Mouse (Mus musculus) ES-E14 (cell line): ENCODE measurements around the gene Dexi. TPM values are rescaled to one million over a fixed set of nuclear protein-coding genes. Genes with fewer than 3 reads are reported as not detected.

Source experiments
- DNase-seq: peaks from one replicate; pipeline ENCODE4 v3.0.0-alpha.2; 2013; ENCODE audit warnings: low read depth, low spot score
- H3K27ac ChIP-seq: 2 replicates; pipeline ENCODE4 v1.5.1; 2012; ENCODE audit warnings: low read depth, mild to moderate bottlenecking, low read length, moderate library complexity, mixed read lengths; ENCODE audit not compliant: poor library complexity, insufficient read depth, severe bottlenecking
- H3K36me3 ChIP-seq: 2 replicates; pipeline ENCODE4 v1.6.1; 2012; ENCODE audit warnings: mild to moderate bottlenecking, low read length, moderate library complexity, mixed read lengths; ENCODE audit not compliant: control insufficient read depth, poor library complexity, insufficient read depth, severe bottlenecking
- H3K4me1 ChIP-seq, 2 experiments: fragments of 150-350 bp in 1 of 2; sonication (generic) in 1 of 2; 2 replicates each; pipeline ENCODE4 v1.6.1; 2012; ENCODE audit warnings: low read length in 2 of 2, mild to moderate bottlenecking in 1 of 2, mixed read lengths in 1 of 2; ENCODE audit not compliant: control insufficient read depth in 2 of 2, insufficient read depth in 2 of 2, poor library complexity in 1 of 2
- H3K4me3 ChIP-seq, 2 experiments: fragments of 150-350 bp in 1 of 2; sonication (generic) in 1 of 2; 2 replicates each; pipeline ENCODE4 v1.5.1; 2012; ENCODE audit warnings: low read length in 2 of 2, low read depth in 1 of 2, mild to moderate bottlenecking in 1 of 2, mixed read lengths in 1 of 2; ENCODE audit not compliant: insufficient read depth in 1 of 2, poor library complexity in 1 of 2, severe bottlenecking in 1 of 2
- H3K9ac ChIP-seq: 2 replicates; pipeline ENCODE4 v1.6.1; 2012; ENCODE audit warnings: low read depth, mild to moderate bottlenecking, low read length, mixed read lengths; ENCODE audit not compliant: poor library complexity, insufficient read depth, severe bottlenecking
- H3K9me3 ChIP-seq: fragments of 150-350 bp; sonication (generic); 2 replicates; pipeline ENCODE4 v1.6.1; 2012; ENCODE audit warnings: low read depth, mild to moderate bottlenecking, low read length; ENCODE audit not compliant: control insufficient read depth, insufficient read depth
- CHD2 ChIP-seq: IDR thresholded peaks from 2 replicates; pipeline ENCODE4 v1.6.1; 2014; ENCODE audit warnings: mild to moderate bottlenecking, low read depth, low read length, inconsistent platforms
- HCFC1 ChIP-seq: IDR thresholded peaks from 2 replicates; pipeline ENCODE4 v1.6.1; 2012; ENCODE audit warnings: low read length, inconsistent platforms, borderline replicate concordance; ENCODE audit not compliant: insufficient read depth
- MAFK ChIP-seq: IDR thresholded peaks from 2 replicates; pipeline ENCODE4 v1.6.1; 2014; ENCODE audit warnings: mild to moderate bottlenecking, low read depth, low read length, inconsistent platforms; ENCODE audit not compliant: insufficient read depth
- ZC3H11A ChIP-seq: IDR thresholded peaks from 2 replicates; pipeline ENCODE4 v1.6.1; 2012; ENCODE audit warnings: low read depth, mild to moderate bottlenecking, inconsistent platforms, low read length, borderline replicate concordance
- ZNF384 ChIP-seq: IDR thresholded peaks from 2 replicates; pipeline ENCODE4 v1.6.1; 2012; ENCODE audit warnings: low read depth, low read length, inconsistent platforms
- in situ Hi-C, 2 experiments: fragments of 600-800 bp; cut with MboI; formaldehyde crosslinking; loops; one replicate each; pipeline ENCODE4 v1.15.1; 2025; ENCODE audit warnings: low sequenced_read_pairs in 2 of 2, inconsistent platforms in 1 of 2; ENCODE audit not compliant: unreplicated experiment in 2 of 2
- total RNA-seq: library from RNA; depleted of rRNA; stranded (reverse); fragments of 300-350 nt; gene quantifications from 2 replicates; pipeline ENCODE4 v1.2.3, GENCODE M21; 2012

Dexi gene
- total RNA-seq, 1 experiment, result 5.8 TPM

DNA sequence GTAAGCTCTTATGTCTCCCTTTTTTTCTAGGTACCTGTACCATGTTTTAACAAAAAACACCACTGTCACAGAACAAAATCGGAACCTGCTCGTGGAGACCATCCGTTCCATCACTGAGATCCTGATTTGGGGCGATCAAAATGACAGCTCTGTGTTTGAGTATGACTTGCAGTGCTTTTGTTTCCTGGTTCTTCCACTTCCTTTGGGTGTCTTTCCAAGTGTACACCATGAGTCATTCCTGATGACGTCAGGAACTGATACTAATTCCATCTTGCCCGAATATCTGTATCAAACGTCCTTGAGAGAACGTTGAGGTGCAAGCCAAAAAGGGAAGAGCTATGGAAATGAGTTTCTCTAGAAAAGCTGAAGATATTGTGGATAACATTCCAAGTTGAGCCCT, 17.1 kb upstream of the Dexi start:
- Histone ChIP-seq H3K9ac (no peak overlapping the region), H3K4me1 (no peaks in the 10 kb centered on the region), H3K36me3 (peaks cover 2% of the 10 kb centered on the region; the same call in 1 of the 2 replicates), H3K9me3 (no peaks in the 10 kb centered on the region), H3K27ac (no peak overlapping the region), H3K4me3 (no peak overlapping the region)
- in situ Hi-C loops, result loop anchor here in 1 of 2 experiments (25.0 kb wide), 1 partner anchor 302 kb away; no protein-coding TSS in a partner anchor
- no peak for DNase-seq
- TF ChIP-seq HCFC1 (no peak), CHD2 (no peak), ZC3H11A (no peak), MAFK (no peak), ZNF384 (no peak)

DNA sequence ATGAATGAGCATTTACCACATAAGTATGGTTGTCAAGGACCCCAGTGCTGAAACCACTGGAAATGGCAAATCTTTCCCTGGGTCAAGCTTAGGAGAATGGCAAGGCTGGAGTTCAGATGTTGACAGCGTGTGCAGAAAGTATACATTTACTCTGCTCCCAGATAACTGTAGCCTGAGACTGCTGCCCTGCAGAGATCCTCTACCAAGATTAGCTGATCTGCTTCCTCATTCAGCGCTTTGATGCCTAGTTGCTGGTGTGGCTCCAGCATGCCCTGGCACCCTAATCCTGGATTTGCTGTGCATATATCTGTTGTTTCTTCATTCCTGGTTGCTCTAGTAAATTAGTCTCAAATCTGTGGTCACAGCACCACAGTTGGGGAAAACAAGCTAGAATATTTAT, 11.0 kb upstream of the Dexi start:
- Histone ChIP-seq H3K9me3 (no peaks in the 10 kb centered on the region), H3K36me3 (no peaks in the 10 kb centered on the region; the same call in 1 of the 2 replicates), H3K4me3 (no peak overlapping the region), H3K9ac (no peak overlapping the region), H3K27ac (no peak overlapping the region), H3K4me1 (no peaks in the 10 kb centered on the region; a peak in 1 of 4 replicates)
- in situ Hi-C loops, result loop anchor here in 1 of 2 experiments (25.0 kb wide), 1 partner anchor 308 kb away; no protein-coding TSS in a partner anchor
- TF ChIP-seq HCFC1 (no peak), CHD2 (no peak), ZC3H11A (no peak), ZNF384 (no peak), MAFK (no peak)
- DNase-seq, result no peak

DNA sequence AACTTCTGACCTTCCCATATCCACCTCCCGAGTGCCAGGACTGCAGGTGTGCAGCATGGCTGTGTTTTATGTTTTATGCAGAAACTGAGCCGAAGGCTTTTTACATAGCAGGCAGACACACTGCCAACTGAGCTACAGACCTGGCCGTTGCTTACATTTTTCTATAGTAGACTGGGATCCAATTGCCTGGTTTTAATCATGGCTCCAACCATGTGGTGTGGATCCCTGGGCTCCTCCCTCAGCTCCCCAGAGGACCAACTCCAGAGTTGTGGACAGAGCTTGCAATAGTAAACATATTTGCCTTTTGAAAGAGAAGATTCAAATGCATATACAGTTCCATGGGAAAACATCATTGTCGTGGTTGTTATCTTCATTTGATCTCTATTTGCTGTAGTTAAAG, 8.7 kb upstream of the Dexi start:
- in situ Hi-C loops, result loop anchor here in 1 of 2 experiments (25.0 kb wide), 1 partner anchor 311 kb away; no protein-coding TSS in a partner anchor

DNA sequence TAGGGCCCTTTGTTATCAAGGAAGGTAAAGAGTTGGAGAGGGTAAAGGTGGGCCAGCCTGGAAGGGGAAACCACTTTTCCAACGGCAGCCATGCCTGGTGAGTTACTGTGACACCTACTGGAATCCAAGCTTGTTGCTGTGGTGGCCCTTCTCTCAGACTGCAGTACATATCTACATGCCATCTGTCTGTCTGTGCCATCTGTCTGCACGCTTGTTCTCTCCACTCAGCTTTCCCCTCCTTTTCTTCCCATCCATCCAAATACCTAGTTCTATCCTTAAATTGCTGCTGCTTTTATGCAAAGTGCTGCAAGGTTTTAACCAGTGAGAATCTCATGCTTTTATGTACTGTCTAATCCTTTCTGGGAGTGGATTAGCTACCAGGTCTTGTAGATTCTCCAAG, 6.7 kb upstream of the Dexi start:
- H3K36me3 ChIP-seq, result no peaks in the 10 kb centered on the region
- no peak overlapping the region for H3K27ac ChIP-seq
- no peak overlapping the region for H3K4me3 ChIP-seq
- in situ Hi-C loops, result no loop called here
- no peaks in the 10 kb centered on the region; a peak in 1 of 4 replicates for H3K4me1 ChIP-seq
- DNase-seq, result no peak
- no peak overlapping the region for H3K9ac ChIP-seq
- H3K9me3 ChIP-seq, result no peaks in the 10 kb centered on the region
- TF ChIP-seq ZC3H11A (no peak), CHD2 (no peak), HCFC1 (no peak), ZNF384 (no peak), MAFK (no peak)

More for the DNA sequence above, 8.7 kb upstream of the Dexi start:
- no peak for TF ChIP-seq ZC3H11A
- no peak for TF ChIP-seq ZNF384
- no peak for TF ChIP-seq HCFC1
- no peak for TF ChIP-seq CHD2
- no peak for TF ChIP-seq MAFK
- no peaks in the 10 kb centered on the region; a peak in 1 of 4 replicates for H3K4me1 ChIP-seq
- no peak for DNase-seq
- H3K4me3 ChIP-seq, result no peak overlapping the region
- H3K27ac ChIP-seq, result no peak overlapping the region
- H3K9ac ChIP-seq, result no peak overlapping the region
- no peaks in the 10 kb centered on the region; the same call in 1 of the 2 replicates for H3K36me3 ChIP-seq
- H3K9me3 ChIP-seq, result no peaks in the 10 kb centered on the region

DNA sequence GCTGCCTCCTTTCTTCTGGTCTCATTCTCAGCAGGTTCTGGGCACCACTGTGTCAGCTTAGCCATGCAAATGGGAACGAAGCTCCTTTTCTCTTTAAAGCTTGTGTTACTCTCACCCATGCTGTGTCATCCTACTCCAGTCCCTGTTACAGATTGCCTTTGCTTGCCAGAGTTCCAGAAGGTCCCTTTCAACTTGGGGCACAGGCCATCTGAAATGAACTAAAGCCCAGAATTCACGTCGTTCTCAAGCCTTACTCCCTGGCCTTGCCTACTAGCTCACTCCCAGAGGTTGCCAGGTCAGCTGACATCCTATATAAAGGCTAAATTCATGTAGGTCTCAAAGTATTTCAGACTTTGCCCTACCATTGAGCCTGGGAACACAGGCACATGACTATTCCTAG, 6.1 kb upstream of the Dexi start:
- in situ Hi-C loops, result no loop called here
- Histone ChIP-seq H3K4me3 (no peak overlapping the region), H3K9me3 (no peaks in the 10 kb centered on the region), H3K36me3 (no peaks in the 10 kb centered on the region), H3K9ac (no peak overlapping the region), H3K4me1 (no peaks in the 10 kb centered on the region; a peak in 1 of 4 replicates), H3K27ac (no peak overlapping the region)
- DNase-seq, result no peak
- TF ChIP-seq MAFK (no peak), ZC3H11A (no peak), CHD2 (no peak)
